Mouse (Mus musculus) bone marrow, adult 2 months (tissue): ENCODE measurements around the gene Mst1.

Experiments
- CTCF ChIP-seq: fragments of 200-500 bp; IDR thresholded peaks from 2 replicates; pipeline ENCODE4 v1.5.1; 2011; ENCODE audit warnings: low read length, control low read depth; ENCODE audit not compliant: control insufficient read depth, insufficient read depth
- POLR2A ChIP-seq: fragments of 200-500 bp; IDR thresholded peaks from 2 replicates; pipeline ENCODE4 v1.6.1; 2011; ENCODE audit warnings: low read depth, mild to moderate bottlenecking, control low read depth, low read length, borderline replicate concordance; ENCODE audit not compliant: control insufficient read depth

DNA sequence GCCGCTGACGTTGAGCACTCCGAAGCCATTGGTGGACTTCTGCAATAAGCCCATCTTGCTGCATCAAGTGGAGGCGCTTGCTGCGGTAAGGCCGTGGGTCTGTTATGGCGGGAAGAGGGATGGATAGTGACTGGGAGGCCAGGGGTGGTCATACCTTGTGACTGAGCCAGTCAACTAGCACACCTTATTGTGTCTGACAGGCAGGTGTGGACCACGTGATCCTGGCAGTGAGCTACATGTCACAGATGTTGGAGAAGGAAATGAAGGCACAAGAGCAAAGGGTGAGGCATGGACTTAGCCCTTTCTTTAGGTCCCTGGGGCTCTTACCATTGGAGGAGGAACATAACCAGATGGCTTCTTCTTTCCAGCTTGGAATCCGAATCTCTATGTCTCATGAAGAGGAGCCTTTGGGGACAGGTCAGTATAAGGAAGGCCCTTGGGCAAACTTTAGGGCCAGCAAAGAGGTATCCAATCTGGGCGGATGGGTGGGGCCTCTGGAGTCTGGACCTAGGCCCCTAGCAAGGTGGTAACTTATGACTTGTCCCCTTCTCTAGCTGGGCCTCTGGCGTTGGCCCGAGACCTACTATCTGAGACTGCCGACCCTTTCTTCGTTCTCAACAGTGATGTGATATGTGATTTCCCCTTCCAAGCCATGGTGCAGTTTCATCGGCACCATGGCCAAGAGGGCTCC, 30.5 kb upstream of the Mst1 start:
- TF ChIP-seq POLR2A (no peak), CTCF (no peak)
